Mouse (Mus musculus) frontal cortex, postnatal 14 days (tissue): ENCODE measurements at regions not wholly inside any gene's neighbourhood (a gene's known extent, or its start where the extent isn't known, plus 50 kb on each side); places are given as distances from the start of the nearest gene placed in this dataset.
A peak's percentile ranks its signal among the peaks of the same experiment; 100 is the strongest.

Source experiments
- DNase-seq, 2 experiments: peaks; one replicate each; pipeline ENCODE4 v3.0.0; 2022; ENCODE audit warnings: low spot score in 2 of 2

DNA sequence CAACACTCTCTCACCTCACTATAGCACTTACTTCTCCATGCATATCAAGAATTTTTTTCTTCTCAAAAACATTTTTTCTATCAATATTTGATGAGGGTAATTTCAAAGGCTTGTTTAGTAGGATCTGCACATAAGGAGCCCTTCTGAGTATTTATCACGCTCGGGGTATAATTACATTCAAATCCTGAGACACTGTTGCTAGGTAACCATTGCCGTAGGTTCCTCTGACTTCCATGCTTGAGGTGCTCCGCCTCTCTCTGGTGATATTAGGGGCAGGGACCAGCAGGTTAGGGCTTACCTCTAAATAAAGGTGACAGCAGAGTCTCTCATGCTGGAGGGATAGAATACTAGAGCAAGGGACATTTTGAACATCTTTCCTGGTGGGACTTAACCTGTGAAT lies 54.4 kb upstream of the 9630041A04Rik start:
- peak; percentile 10 to 14 for DNase-seq

DNA sequence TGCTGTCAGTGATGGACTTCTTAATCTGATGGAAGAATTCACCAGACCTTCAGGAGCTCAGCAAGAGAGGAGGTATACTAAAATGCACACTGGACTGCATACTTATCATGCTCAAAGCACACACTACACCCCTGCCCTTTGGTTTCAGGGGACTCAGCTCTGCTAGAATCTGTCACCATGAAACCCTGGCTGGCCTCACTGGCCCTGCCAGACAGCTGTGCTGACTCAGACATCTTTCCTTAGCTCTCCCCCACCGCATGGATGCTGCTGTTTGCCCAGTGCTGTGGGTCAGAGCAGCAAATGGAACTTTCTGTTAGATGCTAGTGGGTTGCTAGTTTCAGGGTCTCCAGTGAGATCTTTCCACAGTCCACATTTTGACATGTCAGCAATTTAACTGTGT lies 64.9 kb upstream of the 9630041A04Rik start:
- DNase-seq: no peak

DNA sequence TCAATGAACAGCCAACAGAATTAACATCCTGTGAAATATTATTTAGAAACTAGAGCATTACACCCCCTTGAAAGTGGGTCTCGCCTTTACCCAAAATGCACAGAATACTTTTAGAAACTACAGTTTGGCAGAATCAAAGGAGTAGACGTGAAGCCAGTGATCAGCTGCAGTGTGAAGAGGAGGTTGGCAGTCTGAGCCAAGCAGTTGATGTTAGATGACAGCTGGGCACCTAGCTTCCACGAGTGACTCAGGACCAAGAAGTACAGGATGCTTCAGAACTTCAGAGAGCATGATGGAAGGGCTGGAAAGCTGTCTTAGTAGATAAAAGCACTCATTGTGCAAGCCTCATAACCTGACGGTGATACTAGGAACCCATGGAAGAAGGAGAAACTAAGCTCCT lies 65.6 kb upstream of the 9630041A04Rik start:
- no peak for DNase-seq

DNA sequence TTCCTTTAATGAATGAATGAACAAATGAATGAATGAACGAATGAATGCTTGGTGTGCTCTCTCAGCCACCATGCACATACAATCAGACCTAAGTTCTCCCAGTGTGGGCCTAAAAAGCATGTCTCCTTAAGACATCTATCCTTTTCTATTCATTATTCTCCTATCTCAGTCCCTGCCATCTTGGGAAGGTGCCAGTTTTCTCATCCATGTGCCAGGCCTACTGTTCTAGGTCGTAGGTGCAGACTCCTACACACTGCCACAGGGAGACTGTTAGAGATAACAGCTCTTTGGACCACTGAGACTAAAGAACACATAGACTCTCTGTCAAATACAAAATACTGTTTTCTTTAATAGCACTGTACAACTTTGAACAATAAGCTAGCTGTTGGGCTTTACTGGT lies 66.2 kb upstream of the 9630041A04Rik start:
- DNase-seq: no peak

DNA sequence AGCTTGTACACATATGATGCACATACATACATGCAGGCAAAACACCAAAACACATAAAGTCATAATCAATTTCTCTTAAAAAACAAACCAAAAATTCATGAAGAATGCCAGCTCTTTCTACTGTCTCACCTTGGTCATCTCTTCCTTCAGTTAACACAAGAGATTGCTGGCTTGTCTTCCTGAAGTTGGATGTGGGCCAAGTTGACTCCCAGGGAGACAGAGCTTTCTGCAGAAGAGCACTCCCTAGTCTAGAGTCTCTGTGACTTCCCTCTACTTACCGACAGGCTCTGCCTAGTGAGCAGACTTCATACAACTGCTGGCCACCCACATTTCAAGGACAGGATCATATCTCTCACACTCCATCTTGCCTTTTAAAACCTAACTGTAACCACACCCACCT lies 70.7 kb upstream of the 9630041A04Rik start:
- no peak for DNase-seq

DNA sequence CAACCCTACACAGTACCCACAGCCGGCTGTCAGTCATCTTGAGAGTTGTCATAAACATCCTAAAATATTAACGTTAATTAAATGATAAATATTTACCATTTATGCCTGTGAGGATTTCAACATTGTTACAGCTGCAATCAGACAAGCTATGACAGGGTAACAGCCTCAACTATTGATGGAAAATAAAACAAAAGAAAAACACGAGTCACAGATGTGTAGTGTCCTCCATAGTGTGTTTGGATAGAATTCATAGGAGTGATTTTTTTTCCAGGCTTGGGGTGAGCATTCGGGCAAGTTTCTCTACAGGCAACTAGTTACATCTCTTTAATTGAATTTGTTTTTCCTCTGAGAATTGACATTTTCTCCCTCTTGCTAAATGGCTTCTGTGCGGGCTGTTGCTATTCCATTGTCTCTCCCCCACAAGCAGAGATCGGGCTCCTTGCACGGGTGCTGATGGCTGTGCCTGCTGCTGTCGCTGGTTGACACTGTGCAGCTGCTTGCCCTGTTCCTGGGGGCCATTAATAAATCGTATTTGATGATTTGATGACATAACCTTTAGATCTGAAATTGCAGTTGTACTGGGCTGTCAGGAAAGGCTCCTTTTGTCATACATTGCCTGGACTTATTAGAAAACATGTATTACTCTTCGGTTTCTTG lies 120.6 kb upstream of the 9630041A04Rik start:
- no peak for DNase-seq

DNA sequence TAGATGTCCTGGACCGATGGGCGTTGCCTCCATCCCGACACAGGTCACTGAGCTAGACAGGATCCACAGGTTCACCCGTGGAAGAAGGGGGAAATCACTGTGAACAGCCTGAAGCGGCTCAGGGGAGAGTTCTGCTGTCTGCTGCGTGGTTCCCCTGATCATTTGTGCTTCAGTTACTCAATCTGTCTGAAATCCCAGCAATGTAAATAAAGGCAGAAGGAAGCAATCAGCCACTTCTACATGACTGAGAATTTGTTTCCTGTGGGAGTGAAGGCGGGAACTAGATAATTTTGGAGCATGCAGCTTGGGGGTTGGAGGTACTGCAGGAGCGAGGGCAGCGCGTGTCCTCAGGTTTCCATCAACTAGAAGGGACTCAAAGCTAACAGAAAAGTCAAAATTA lies 122.3 kb upstream of the 9630041A04Rik start:
- no peak for DNase-seq

DNA sequence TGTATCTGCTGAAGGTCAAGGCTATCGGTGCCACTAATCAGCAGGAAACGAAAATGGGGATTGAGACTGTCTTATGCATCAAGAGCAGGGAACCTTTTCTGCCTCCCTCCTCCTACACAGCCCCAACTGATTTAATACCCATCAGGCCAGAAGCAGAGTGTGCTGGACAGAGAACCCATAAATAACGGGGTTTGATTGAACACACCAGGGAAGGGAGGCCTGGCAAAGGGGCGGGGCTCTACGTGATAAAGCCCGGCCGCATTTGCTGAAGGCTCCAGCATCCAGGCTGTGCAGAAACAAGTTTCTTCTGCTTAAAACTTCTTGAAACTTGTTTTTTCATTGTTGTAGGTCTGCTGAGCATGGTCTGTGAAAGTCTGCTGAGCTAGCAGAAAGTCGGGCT lies 127.4 kb upstream of the 9630041A04Rik start:
- no peak for DNase-seq

DNA sequence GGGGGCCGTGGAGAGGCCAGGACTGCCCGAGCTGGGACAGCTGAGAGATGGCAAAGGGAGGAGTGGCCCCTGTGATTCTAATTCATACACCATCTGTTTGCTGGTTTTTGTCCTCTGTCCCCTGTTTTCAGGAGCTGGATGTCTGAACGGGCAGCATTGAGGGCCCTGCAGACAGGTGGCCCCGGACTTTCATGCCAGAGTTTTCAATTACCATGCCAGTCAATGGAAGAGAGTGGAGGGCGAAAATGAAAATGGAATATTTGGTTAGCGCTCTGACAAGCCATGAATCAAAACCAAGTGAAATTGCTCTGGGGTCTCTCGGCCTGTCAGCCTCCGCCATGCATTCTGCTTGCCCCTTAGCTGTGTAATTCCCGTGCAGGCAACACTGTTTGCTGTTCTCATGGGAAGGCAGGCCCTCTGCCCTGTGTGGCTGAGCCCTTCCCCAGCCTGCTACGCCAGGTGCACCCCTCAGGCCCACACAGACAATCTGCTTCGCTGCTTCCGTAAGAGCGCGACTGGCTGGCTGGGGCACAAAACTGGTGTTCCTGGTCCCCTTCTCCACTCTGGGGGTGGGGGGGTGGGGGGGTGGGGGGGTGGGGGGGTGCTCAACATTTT lies 127.9 kb upstream of the 9630041A04Rik start:
- DNase-seq: no peak

DNA sequence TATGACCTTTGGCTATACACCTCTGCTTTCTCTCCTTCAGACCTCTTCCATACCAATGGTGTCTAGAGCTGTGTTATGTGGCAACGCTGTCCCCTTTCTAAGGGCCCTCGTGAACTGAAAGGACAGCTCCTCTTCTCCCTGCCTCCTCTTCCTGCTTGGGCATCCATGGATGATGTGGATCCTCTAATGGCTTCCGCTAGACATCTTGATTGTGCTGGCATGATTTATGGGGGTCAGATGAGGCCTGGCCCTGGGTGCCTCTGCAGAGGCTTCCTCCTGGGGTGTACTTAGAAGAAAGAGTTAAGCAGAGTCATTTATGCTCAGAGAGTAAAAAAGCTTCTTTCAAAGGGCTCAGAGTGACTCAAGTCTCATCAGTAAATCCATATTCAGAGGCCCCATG lies 131.5 kb upstream of the 9630041A04Rik start:
- DNase-seq: no peak

DNA sequence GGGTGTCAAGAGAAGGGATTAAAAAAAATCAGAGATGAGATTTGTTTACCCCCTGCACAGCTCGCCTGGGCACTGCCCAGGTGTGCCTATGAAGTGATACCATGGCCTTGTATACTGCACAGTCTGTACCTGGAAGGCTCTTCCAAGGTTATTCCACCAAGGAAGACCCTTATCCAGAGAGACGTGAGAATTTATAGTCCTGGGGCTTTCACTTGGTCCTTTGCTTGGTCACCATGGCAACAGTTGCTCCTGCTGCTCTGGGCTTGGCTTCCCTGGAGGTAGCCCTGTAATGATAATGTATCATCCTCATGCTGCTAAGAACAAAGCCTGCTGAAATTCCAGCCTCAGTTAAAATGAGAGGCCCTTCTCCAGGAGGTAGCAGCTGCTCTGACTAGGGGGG lies 143.7 kb upstream of the 9630041A04Rik start:
- no peak for DNase-seq

DNA sequence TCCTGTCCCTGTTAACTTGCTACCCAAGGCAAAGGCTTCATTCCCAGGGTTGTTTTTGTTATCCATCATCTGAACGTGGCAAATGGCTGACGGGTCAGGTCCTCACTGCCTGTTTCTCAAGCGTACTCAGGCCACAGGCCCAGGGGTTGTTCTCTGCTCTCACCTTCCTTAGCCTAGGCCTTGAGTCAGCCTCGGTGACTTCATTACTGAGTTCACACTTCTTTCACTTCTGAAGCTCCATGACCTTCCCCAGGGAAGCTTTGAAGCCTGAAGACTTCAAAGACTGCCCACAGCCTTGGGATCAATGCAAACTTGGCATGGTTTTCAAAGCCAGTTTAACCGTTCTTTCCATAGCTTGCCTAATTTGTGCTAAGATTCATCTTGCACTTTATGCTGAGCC lies 145.3 kb upstream of the 9630041A04Rik start:
- no peak for DNase-seq

DNA sequence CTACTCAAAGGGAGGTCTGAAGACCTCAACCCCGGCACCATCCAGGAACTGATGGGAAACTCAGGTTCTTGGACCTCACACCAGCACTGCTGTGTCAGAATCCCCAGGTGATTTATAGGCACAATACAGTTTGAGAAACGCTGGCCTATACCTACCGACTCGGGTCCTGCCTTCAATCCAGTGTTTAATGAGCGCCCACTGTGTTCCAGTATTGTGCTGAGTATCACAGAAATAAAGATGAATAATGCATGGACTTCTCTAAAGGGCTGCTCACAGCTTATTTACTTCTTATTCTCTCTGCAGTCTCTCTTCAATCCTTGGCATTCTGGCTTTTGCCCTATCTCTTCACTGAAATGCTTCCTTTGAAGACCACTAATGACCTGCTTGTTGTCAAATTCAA lies 146.8 kb upstream of the 9630041A04Rik start:
- DNase-seq: no peak

DNA sequence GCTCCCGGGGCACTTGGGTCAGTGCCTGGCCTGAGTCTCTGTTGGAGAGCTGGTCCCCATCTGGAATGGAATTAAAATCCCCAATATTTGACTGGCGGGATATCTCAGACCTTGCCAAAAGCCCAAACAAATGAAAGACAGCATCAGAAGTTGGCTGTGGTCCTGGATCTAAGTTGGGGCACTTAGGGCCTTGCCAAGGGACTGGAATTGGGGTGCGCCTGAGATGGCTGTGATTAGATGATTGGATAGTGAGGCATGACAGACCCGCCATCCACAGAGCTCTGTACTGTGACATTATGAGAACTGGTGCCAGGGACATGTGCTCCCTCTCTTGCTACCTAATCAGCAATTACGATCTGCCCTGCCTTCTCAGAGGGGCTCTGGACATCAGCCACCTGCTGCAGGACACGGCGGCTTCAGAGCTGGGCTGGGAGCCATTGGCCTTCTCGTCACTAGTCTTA lies 151.0 kb upstream of the 9630041A04Rik start:
- DNase-seq: no peak

DNA sequence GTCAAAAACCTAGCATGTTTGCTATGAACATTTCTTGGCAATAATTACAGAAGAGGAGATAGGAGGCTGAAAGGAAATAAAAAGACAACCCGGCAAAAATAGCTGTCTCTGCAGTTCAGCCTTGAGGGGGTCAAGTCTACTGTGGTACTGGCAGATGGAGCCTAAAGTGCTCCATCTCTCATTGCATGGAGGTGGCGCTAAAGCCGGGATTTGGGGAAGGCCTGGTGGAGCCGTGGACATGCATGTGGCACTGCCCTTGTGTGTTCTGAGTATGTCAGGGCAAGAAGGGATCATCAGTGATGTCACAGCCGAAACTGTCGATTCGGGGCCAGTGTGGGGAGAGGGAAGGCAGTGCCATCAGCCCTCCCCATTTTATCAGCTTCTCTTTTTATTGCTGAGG lies 161.3 kb upstream of the 9630041A04Rik start:
- DNase-seq: no peak

DNA sequence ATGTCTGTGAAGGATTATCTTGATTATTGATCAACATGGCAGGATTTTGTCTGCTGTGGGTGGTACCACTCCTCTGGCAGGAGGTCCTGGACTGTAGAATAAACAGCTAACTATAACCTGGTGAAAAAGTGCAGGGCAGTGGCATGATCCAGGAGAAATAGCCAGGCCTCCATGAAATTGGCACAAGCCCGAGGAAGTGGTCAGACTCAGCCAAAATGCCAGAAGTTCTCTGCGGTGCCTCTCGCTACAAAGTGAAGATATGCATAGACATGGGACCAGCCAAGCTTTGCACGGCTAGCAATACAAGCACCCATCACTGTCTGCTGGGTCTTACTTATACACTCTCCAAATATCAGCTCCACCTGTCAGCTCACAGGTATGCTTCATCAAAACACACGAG lies 167.6 kb upstream of the 9630041A04Rik start:
- DNase-seq: no peak

DNA sequence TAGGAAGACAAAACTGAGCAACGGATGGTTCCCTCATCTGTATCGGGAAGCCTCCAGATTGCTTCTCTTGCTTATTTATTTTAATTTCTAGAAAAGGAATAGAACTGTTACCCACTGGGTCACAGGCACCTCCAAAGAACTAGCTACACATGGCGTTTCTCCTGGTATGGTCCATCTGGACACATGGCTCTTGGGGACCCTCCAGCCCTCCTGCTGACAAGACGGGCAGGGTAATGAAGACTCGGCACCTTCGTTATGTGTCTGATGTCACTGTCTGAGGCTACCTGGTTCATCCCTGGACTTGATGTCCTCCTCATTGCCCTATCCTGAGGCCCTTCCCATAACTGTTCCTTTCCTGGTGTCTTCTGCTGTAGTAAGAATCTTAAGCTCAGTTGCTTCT lies 170.3 kb upstream of the 9630041A04Rik start:
- DNase-seq: no peak

DNA sequence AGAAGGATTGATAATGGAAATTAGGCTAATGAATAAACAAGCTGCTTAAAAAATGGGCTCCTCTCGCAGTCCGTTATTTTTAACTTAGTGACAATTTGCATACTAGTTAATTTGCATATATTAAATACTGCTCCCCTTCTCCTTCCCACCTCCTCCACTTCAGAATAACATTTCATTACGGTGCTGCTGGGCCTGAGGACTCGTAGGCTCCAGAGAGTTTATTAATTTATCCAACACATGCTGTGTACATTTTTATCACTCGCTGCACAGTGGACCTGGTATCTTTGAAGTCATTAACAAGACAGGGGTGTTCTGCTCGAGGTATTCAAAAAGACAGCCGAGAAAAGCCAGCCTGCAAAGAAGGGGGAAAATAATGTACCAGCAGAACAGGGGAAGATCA lies 170.7 kb upstream of the 9630041A04Rik start:
- DNase-seq: no peak

DNA sequence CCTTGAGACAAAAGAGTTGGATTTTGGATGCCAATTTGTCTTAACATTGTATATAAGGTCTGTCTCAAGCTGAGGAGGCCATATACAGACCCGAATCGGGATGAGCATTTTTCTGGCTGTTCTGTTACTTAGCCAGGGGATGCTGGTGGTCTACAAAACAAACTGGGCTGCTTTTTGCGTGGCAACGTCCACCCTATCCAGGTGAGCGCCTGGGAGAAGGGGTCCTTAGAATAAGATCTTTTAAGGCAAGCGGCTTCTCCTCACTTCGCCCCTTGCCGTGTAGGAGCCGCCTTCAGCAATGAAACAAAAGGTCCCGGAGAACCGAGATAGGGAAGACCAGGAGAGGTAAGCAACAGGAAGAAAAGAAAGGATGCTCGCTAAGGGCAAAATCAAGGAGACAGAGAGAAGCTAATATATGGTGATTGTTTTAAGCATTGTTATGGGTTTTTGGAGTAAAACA lies 171.2 kb upstream of the 9630041A04Rik start:
- no peak for DNase-seq

DNA sequence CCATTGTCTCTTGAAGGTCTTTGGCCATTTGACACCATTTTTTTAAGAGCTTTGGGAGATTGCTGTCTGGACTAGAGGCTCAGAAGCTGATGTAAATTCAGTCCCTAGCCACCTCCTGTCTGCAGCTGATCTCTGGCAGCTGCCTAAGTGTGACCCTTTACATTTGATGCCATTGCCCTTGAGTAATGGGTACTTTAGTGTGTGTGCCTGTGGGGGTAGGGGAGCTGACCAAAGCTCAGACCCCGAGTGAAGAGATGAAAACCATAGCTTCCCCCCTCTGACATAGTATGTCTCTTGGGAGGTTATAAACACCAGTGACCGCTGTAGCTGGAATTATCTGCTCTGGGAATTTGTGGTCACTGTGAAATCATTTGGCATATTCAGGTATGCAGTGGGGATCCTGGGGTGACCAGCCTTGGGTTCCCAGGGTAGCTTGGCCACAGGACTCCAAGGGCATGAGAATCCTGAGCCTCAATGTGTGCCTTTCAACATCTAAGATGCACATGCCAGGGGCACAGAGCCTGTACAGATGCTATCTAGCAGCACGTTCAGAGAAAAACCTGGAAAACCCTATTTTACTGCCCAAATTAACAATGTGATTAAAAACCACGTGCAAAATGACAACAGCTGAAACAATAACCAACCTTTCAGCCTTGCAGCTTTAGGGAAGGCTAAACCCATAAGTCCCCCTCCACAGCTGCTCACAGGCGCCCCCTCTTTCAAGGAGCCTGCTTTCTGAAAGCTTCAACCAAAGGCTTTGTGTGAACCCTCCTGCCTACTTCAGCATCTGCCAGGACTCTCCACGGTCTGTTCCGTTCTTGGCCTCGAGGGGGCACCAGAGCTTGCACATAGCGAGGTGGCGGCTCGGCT lies 171.9 kb upstream of the 9630041A04Rik start:
- DNase-seq: peak; percentile 89 to 98

DNA sequence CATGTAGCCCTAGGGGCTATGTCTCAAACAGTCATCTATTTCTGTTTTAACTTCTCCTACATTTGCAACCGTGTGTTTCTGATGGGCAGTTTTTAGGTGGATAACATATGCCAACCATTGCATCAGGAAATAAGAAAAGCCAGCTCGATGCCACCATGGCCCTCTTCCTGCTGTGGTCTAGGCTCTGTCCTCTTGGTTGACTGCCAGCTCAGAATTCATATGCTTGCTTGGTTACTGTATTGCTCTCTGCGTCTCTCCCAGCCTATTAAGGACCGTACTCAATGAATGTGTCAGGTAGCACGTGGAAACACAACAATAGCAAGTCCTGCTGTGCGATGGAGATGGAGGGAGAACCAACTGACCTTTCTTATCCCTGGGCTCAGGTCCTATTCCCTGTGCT lies 174.4 kb upstream of the 9630041A04Rik start:
- DNase-seq: no peak

DNA sequence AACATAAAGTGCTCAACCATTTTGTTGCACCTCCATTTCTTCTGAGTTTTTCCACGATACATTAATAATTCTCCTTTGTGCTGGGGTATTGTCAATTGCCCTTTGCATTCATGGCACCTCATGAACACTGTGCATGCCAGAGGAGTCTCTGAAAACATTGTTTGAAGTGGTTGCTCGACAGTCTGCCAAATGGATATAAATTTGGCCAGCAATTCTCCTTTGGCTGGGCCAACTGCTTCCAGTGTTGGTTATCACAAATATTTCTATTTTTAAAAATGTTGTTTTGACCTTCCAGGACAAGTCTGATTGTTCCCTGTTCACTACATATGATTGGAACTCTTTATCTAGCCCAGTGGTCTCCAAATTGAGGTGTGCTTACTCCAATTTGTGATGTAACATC lies 184.1 kb upstream of the 9630041A04Rik start:
- DNase-seq: no peak

DNA sequence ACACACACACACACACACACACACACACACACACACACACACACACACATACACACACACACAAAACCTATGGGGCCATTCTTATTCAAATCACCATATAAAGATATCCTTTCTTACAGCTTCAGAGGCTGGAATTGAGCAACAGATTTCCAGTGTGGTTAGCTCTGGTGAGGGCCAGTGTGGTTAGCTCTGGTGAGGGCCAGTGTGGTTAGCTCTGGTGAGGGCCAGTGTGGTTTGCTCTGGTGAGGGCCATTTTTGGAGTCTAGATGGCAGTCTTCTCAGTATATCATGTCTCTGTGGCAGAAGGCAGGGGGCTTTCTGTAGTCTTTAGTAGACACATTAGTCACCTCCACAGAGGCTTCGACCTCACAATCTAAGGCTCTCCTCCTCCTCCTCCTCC lies 191.5 kb upstream of the 9630041A04Rik start:
- no peak for DNase-seq
